Mouse (Mus musculus): ENCODE results near the gene Olfr178.
A peak's percentile ranks its signal among the peaks of the same experiment; 100 is the strongest.

Gene Olfr178

DNA sequence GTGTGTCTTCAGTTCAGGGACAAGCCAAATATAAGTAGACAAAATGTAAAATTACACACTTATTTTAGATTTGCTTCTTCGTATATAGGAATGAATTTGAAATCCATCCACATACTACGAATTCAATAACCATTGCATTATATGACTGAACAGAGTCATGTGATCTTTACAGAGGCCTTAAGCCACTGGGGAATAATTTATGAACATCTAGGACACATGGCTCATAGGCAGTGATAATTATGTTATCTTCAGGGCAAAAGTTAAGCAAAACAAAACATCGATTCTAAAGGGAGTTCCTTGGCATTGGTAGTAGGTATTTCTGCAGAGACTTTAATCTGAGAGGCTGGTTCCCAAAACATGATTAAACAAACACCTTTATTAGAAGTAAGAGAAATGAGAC, at the start of gene Olfr178:
Gene Olfr178 (minus strand): TSS at position 101 of the 400 bp plus-strand sequence.
- DNase-seq (ENCODE audit: low spot score) = no peak

DNA sequence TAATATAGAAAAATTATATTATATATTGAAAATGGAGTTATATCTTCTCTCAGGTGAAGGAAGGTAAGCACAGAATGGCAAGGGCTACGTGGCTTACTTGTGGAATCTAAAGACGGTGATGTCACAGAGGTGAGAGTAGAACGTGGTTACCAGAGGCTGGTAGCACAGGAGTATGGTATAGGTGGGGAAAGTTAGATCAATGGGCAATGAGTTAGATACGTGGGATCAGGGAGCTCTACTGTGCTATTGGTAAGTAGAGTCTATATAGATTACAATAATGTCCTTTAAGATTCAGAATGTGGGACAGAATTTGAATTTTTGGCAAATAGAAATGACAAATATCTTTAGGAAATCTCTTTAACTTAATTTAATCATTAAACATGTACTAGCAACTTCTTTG, 37.4 kb upstream of the Olfr178 start, which contains the start of gene Olfr180:
Gene Olfr180 (minus strand): TSS at position 101 of the 400 bp plus-strand sequence.
- DNase-seq (ENCODE audit: low spot score) = no peak

DNA sequence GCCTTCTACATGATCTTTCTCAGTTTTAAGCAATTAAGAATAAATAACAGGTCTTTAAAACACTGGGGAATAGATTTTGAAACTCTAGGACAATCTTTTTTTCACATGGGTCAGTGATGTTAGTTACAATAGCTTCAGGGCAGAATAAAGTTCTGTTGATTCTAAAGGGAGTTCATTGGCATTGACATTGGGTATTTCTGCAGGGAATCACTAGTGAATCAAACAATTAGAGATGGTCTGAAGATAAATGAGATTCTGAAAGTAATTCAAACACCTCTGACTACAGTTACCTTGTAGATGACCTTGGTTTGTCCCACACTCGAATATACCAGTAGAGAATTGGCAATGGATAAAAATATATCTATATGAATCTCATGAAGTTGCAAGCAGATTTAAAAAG, 36.8 kb upstream of the Olfr178 start, which contains the start of gene Olfr181:
Gene Olfr181 (minus strand): TSS at position 101 of the 400 bp plus-strand sequence.
- no peak for DNase-seq (ENCODE audit: low spot score)

GRCm38 (mm10) chr16:58884416-58884815, 7.4 kb downstream of the Olfr178 start:
- peak; percentile 7 for DNase-seq (ENCODE audit: low spot score)

DNA sequence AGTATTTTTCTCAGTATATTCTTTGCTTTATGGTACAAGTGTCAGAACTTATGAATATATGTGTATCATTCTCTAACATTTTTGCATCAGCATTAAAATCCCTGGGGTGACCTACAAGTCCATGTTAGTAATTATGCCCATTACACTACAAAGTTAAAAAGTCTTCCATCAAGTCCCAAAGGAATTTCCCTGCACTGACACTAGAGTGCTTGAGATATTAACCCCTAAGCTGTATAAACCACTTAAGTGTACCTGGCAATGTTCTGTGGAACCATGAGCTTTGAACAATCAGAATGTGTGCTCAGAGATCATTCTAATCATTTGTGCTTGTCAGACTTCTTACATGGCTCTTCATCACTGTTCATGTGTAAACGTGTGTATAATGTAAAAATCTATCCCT, 17.2 kb downstream of the Olfr178 start, which contains the start of gene Olfr177:
Gene Olfr177 (minus strand): TSS at position 101 of the 400 bp plus-strand sequence.
- no peak for DNase-seq (ENCODE audit: low spot score)

DNA sequence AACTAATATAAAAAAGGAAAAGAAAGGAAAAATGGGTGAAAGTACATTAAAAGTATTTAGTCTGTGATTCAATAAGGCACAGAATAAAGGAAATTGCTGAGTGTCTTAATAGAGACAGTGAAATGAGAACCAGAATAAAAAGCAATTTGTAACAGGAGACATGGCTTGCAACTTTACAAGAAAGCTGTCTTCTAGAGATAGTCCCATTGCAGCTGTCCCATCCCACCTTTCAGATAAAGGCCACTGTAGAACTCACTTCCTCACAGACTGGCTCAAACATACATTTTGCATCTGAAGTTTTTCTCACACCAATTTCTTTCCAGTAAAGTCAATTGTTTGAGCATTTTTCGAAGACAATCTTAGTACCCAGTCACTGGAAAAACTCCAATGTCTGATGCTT, 30.4 kb downstream of the Olfr178 start:
- no peak for DNase-seq (ENCODE audit: low spot score)

DNA sequence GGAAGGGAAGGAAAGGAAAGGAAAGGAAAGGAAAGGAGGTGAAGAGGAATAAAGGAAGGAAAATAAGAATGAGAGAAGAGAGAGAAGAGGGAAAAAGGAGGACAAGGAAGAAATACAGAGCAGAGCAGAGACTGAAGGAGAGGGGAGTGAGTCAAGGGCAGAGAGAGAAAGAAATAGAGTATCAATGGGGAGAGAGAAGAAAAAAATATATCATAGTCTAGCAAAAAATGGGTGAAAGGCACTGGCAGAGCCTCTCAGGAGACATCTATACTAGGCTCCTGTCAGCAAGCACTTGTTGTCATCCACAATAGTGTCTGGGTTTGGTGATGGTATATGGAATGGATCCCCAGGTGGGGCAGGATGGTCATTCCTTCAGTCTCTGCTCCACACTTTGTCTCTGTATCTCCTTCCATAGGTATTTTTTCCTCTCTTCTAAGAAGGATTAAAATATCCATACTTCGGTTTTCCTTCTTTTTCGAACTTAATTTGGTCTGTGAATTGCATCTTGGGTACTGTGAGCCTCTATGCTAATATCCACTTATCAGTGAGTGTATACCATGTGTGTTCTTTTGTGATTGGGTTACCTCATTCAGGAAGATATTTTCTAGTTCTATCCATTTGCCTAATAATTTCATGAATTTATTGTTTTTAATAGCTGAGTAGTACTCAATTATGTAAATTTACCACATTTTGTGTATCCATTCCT, 31.7 kb downstream of the Olfr178 start:
- DNase-seq (ENCODE audit: low spot score) = no peak
